ENCODE assay signal across 18 mouse cellular contexts in genomic region chr14:22062117-22062855, GRCm38 (mm10). TPM values are rescaled to one million over a fixed set of nuclear protein-coding genes. Genes with fewer than 3 reads are reported as not detected.
"Had no signal": no experiment of that assay in that cellular context is flagged by ENCODE, and none has a peak within 500 bp of the region (broad histone marks: within the 10 kb centered on the region; RNA-seq: fewer than 3 reads in every experiment).

No protein-coding gene starts in this region.

- H3K9me3 ChIP-seq: intestine, embryonic 15.5 days; kidney, embryonic 15.5 days; limb, embryonic 10.5 days; limb, embryonic 13.5 days; megakaryocyte, embryonic 14.5 days had no signal

- H3K4me1 ChIP-seq: limb, embryonic 13.5 days had no signal

- H3K27ac ChIP-seq: intestine, embryonic 15.5 days; kidney, embryonic 15.5 days; limb, embryonic 10.5 days; limb, embryonic 13.5 days; macrophage had no signal

- DNase-seq: kidney, adult 11 months; kidney, adult 8-10 months; kidney, postnatal 10 days; kidney, postnatal 36 days; lung, embryonic 14.5 days; midbrain, embryonic 14.5 days; thymus, adult 18-20 months; thymus, postnatal 36 days had no signal

- H3K9ac ChIP-seq: intestine, embryonic 15.5 days; kidney, embryonic 15.5 days; limb, embryonic 13.5 days; lung, embryonic 14.5 days had no signal

- ATAC-seq: intestine, embryonic 15.5 days; lung, postnatal 0 days had no signal

- H3K4me2 ChIP-seq: intestine, embryonic 15.5 days; kidney, embryonic 15.5 days; limb, embryonic 13.5 days; lung, embryonic 14.5 days; midbrain, embryonic 11.5 days had no signal

- H3K36me3 ChIP-seq: intestine, embryonic 15.5 days; kidney, embryonic 15.5 days; limb, embryonic 10.5 days; limb, embryonic 13.5 days had no signal

- H3K27me3 ChIP-seq: intestine, embryonic 15.5 days; megakaryocyte, embryonic 14.5 days had no signal

- H3K4me3 ChIP-seq: intestine, embryonic 15.5 days; kidney, embryonic 15.5 days; limb, embryonic 10.5 days; limb, embryonic 13.5 days; megakaryocyte, embryonic 14.5 days had no signal

RNA-seq across cellular contexts. Expression of gene Lrmda, which starts 42.8 kb away (rescaled TPM):
- total RNA-seq: midbrain, postnatal 0 days had no signal
- polyA plus RNA-seq: midbrain, embryonic 14.5 days; small intestine, adult 2 months had no signal
